Mouse (Mus musculus): ENCODE measurements around the gene Tmem147.
A peak's percentile ranks its signal among the peaks of the same experiment; 100 is the strongest.
"Not testable (repeated sequence)": the region's sequence is repeated elsewhere in the genome, so short reads cannot be mapped to it uniquely, and the experiment has no call there.

The Tmem147 gene

DNA sequence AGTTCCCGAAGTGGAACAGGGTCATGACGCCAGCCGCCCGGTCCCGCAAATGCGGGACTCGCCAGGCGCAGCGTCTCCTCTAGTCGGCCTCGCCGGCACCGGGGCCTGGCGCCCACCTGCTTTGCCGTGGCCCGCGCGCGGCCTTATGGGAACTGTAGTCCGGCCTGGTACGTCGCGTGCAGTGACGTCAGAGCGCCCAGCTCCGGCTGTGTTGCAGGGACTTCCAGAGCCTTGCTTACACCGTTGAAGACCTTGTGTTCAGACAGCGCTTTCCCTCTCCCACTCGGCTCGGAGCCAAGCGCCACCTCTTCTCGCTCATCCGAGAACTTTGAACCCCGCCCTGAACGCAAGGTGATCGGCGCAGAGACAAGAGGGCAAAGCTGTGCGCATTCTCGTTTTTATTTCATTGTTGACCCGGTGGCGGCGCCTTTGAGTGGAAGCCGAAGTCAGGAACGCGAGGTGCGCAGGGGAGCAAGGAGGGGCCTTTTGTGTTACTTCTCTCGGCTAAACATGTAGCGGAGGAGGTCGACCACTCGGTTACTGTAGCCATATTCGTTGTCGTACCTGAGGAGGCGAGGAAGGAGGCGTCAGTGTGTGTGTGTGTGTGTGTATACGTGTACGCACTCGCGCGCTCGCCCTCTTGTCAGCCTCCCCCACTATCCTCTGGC is at the start of gene Tmem147:
Gene Tmem147 (minus strand): TSS at position 145 of the 668 bp plus-strand sequence.
- DNase-seq (ENCODE audit: extremely low spot score, low spot score): peak; percentile 95

DNA sequence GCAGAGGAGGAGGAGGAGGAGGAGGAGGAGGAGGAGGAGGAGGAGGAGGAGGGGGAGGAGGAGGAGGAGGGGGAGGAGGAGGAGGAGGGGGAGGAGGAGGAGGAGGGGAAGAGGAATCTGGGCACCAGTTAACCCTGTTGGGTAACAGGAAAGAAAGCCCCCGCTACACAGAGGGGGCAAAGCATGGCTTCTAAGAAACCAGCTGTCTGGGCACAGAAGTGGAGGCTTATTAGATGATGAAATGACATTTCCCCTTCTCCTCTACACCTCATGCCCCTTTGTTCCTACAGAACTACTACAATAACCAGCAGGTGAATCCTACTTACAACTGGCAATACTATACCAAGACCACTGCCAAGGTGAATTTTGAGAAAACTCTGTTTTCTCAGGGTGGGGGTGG is 48.6 kb upstream of the Tmem147 start:
- DNase-seq (ENCODE audit: extremely low spot score, low spot score): no peak

- no peak for DNase-seq (ENCODE audit: extremely low spot score, low spot score)
Observed at GRCm38 (mm10) chr7:30777081-30777579, 47.8 kb upstream of the Tmem147 start.

DNA sequence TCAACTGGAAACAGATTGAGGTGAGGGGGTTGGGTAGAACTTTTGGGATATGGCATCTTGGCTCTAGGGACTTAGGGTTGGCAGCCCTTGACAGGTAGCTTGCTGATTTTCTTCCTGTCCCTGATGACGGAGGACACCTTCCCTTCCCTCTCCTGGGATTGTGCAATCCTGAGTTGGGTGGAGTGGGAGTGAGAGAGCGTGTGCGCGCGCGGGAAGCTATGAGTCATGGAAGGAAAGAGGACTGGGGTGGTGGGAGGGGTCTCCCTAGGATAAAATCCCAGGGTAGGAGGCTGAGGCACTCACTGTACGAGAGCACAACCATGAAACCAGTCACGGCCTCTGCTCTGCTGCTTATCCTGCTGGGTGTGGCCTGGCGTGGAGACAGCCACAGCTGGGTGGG is 46.8 kb upstream of the Tmem147 start:
- no peak for DNase-seq (ENCODE audit: extremely low spot score, low spot score)

GRCm38 (mm10) chr7:30769236-30769635 is 39.9 kb upstream of the Tmem147 start:
- no peak for DNase-seq (ENCODE audit: extremely low spot score, low spot score)

- no peak for DNase-seq (ENCODE audit: extremely low spot score, low spot score)
Observed at GRCm38 (mm10) chr7:30766408-30766807, 37.1 kb upstream of the Tmem147 start.

GRCm38 (mm10) chr7:30765173-30765572 is 35.8 kb upstream of the Tmem147 start:
- DNase-seq (ENCODE audit: extremely low spot score, low spot score): no peak

- DNase-seq (ENCODE audit: extremely low spot score, low spot score): no peak
Observed at GRCm38 (mm10) chr7:30763456-30763855, 34.1 kb upstream of the Tmem147 start, which contains the start of gene Dmkn. Gene Dmkn (plus strand): TSS chr7:30763756.

DNA sequence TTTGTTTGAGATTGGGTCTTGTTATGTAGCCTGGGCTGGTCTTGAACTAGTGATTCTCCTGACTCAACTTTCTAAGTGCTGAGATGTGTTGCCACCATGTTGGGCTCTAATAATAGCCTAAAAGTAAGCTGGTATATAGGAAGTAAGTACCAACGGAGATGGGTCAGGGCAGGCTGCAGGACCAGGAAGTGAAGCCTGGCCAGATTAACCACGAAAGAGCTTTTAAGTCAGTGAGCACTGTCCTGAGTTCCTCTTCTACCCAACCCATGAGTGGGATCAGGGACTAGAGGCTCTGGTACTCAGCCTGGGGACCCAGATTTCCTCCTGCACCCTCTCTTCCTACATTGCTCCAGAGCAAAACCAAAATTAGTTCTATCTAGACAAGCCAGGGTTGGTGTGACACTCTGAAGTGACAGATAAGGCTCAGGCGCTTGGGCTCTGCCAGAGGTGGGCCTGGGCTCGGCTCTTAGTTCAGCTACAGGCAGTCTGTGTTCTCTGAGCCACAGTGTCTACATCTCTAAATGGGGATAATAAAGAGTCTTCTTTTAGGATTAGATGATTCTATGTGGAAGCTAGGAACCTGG is 32.5 kb upstream of the Tmem147 start:
- no peak for DNase-seq (ENCODE audit: extremely low spot score, low spot score)

DNA sequence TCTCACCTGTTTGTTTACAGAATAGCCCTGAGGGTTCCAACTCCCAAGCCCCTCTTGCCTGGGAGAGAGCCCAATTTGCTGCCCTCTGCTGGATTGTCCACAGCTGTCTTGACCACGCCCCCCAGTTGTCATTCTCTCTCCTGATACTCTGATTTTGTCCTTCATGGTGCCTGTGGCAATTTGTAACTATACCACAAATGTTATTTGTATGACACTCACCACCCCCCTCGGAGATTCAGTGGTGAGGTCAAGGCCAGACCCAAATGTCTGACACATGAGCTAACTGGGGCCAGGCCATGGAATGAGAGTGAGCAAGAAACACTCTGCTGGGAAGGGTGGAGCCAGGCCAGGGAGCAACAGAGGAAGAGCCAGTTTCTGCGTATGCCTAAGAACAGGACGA is 29.5 kb upstream of the Tmem147 start:
- DNase-seq (ENCODE audit: extremely low spot score, low spot score): peak; percentile 34

DNA sequence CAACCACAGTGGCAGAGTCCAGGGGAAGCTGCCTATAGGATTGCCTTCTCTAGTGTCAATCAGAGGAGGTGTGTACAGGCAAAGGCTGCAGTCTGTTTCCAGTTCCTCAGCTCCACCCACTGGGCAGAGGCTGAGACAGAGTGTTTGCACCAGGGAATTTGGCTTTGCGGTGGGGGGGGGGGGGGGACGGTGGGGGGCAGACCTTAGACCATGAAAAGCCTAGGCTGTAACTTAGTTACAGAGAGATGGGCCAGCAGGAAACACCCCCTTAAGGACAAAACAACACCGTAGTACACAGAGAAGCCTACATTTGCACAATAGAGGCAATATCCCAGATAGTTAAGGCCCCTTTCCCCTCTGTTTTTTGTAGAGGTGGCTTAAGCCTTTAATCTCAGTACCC is 27.7 kb upstream of the Tmem147 start:
- no peak for DNase-seq (ENCODE audit: extremely low spot score, low spot score)

DNA sequence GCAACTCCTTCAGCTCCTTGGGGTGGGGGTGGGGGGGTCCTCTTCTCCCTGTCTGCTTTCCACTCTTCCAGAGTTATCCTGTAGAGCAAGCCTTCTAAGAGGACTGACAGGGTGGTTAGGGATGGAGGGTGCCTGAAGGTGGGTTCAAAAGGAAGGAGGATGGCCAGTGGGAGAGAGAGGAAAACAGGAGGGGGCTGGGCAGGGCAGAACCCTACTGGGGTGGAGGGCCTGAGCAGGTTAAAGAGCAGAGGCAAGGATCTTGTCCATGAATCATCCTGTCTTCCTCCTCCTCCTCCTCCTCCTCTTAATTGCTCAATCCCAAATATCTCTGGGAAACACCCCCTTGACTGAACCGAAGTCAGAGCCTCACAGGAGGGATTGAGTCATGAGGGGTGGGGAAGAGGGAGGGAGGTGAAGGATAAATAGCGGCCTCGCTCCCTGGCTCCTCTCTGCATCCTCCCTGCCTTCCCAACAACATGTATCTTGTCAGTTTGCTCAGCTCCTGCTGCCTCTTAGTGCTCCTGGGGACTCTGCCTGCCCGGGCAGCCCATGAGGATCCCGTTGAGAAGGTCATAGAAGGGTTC is 21.8 kb upstream of the Tmem147 start, which contains the start of gene Sbsn:
Gene Sbsn (plus strand): TSS at position 386 of the 584 bp plus-strand sequence.
- DNase-seq (ENCODE audit: extremely low spot score, low spot score): no peak

GRCm38 (mm10) chr7:30749824-30750606 is 20.7 kb upstream of the Tmem147 start:
- DNase-seq (ENCODE audit: extremely low spot score, low spot score): no peak

GRCm38 (mm10) chr7:30747525-30748204 is 18.3 kb upstream of the Tmem147 start:
- no peak for DNase-seq (ENCODE audit: extremely low spot score, low spot score)

GRCm38 (mm10) chr7:30744022-30744598 is 14.8 kb upstream of the Tmem147 start:
- DNase-seq (ENCODE audit: extremely low spot score, low spot score): no peak

GRCm38 (mm10) chr7:30743617-30744016 is 14.3 kb upstream of the Tmem147 start, which contains the start of gene Gapdhs:
Gene Gapdhs (minus strand): TSS chr7:30743681.
- DNase-seq (ENCODE audit: extremely low spot score, low spot score): not testable (repeated sequence)

DNA sequence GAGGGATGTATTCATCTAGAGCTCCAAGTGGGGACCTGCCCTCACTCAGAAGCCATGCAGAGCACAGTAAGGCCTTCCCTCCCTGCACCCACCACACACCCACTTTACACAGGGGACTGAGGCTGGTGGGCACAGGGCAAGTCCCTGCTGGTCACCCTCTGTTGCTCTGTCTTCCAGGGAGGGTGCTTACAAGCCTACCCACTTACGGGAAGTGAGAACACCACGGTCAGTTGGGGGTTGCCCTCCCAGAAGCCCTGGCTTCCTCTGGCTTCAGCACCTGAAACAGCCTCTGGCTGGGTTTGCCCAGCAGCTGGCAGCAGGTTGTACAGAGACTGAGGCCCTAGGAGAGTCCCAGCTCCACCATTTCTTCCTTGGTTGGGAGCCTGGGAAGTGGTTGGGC is 13.2 kb upstream of the Tmem147 start:
- not testable (repeated sequence) for DNase-seq (ENCODE audit: extremely low spot score, low spot score)

GRCm38 (mm10) chr7:30736211-30736610 is 6.9 kb upstream of the Tmem147 start:
- DNase-seq (ENCODE audit: extremely low spot score, low spot score): no peak

- not testable (repeated sequence) for DNase-seq (ENCODE audit: extremely low spot score, low spot score)
Observed at GRCm38 (mm10) chr7:30730064-30730722, 853 bp upstream of the Tmem147 start.

DNA sequence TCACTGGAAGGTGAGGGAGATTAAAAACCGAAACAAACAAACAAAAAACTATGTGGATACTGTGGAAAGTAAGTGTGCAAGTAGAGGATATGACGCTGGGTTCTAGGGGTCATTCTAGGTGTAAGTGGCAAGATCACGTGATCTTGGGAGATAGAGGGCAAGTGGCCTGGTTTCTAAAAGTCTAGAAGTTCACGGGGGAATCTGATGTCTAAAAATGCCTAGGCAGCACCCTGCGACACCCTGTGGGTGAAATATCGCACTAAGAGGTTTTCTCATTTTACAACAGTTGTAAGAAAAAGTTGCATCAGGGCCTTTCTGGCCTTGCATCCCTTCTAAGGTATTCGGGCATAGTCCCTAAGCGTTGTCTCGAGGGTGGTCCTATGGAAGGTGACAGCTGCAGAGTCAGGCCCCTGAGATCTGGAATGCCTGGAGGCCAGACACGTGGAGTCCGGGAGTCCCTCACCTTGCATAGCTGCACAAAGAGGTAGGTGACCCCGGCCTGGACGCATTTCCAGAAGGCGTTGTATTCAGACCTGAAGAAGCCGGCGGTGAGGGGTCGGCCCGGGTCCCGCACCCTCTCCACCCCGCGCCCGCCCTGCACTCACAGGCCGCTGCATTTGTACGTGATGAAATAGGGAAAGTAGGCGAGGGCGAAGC is 473 bp downstream of the Tmem147 start:
- no peak for DNase-seq (ENCODE audit: extremely low spot score, low spot score)
